Mouse (Mus musculus) brain, embryonic 14.5 days (tissue): ENCODE measurements around the gene Srpk1.

Source experiments
- CTCF ChIP-seq: fragments of 200-500 bp; IDR thresholded peaks from 2 replicates; pipeline ENCODE4 v1.5.1; 2012; ENCODE audit warnings: inconsistent platforms, mild to moderate bottlenecking, moderate library complexity, borderline replicate concordance; ENCODE audit not compliant: insufficient read depth, insufficient read length; ENCODE audit errors: extremely low read depth
- POLR2A ChIP-seq: fragments of 200-500 bp; IDR thresholded peaks from 2 replicates; pipeline ENCODE4 v1.6.1; 2012; ENCODE audit warnings: mild to moderate bottlenecking, inconsistent platforms, borderline replicate concordance; ENCODE audit not compliant: poor library complexity, insufficient read depth, insufficient read length, severe bottlenecking; ENCODE audit errors: extremely low read depth

DNA sequence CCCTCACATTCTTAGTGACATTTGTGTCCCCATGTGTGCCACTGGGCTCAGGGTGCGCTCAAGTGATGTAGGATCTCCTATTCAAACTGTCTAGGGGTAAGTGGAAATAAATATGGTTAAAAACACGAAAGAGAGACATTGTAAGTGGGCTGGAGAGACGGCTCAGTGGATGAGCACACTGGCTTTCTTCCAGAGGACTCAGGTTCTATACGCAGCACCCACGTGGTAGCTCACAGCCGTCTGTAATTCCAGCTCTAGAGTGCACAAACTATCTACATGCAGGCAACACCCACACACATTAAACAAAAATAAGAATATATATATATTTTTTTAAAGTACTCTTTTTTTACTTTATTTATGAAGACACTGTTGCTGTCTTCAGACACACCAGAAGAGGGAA lies 49.6 kb downstream of the Srpk1 start:
- no peak for TF ChIP-seq POLR2A
- TF ChIP-seq CTCF: no peak
